Mouse (Mus musculus) MEL (cell line): Measurements from ENCODE around the gene Meiob.

ENCODE experiments used
- CTCF ChIP-seq, 3 experiments: IDR thresholded peaks in 2 of 3; conservative IDR thresholded peaks in 1 of 3; 2 replicates each; pipeline ENCODE4 v1.5.1; 2011 to 2012; ENCODE audit warnings: low read length in 3 of 3, low read depth in 2 of 3, mild to moderate bottlenecking in 2 of 3, improper control_type of control experiment in 1 of 3, inconsistent platforms in 1 of 3, mixed read lengths in 1 of 3, moderate library complexity in 1 of 3; ENCODE audit not compliant: control insufficient read depth in 1 of 3, insufficient read depth in 1 of 3, poor library complexity in 1 of 3, severe bottlenecking in 1 of 3
- HCFC1 ChIP-seq: IDR thresholded peaks from 2 replicates; pipeline ENCODE4 v1.6.1; 2012; ENCODE audit warnings: low read depth, mild to moderate bottlenecking, inconsistent platforms, low read length, improper control_type of control experiment, moderate library complexity
- KAT2A ChIP-seq: conservative IDR thresholded peaks from 2 replicates; pipeline ENCODE4 v1.6.1; 2012; ENCODE audit warnings: low read depth, low read length, improper control_type of control experiment, inconsistent platforms
- MYB ChIP-seq: IDR thresholded peaks from 2 replicates; pipeline ENCODE4 v1.6.1; 2011; ENCODE audit warnings: mild to moderate bottlenecking, low read depth, low read length, improper control_type of control experiment
- POLR2A ChIP-seq, 2 experiments: IDR thresholded peaks; 2 replicates each; pipeline ENCODE4 v1.6.1; 2011 to 2012; ENCODE audit warnings: low read length in 2 of 2, mild to moderate bottlenecking in 2 of 2, control low read depth in 1 of 2, improper control_type of control experiment in 1 of 2, low read depth in 1 of 2, moderate library complexity in 1 of 2; ENCODE audit not compliant: control insufficient read depth in 1 of 2, insufficient read depth in 1 of 2, poor library complexity in 1 of 2
- RAD21 ChIP-seq: IDR thresholded peaks from 2 replicates; pipeline ENCODE4 v1.6.1; 2011; ENCODE audit warnings: mild to moderate bottlenecking, low read depth, low read length, improper control_type of control experiment
- TAL1 ChIP-seq: IDR thresholded peaks from 2 replicates; pipeline ENCODE4 v1.6.1; 2012; ENCODE audit warnings: mild to moderate bottlenecking, inconsistent platforms, low read length, moderate library complexity, mixed read lengths
- USF1 ChIP-seq: IDR thresholded peaks from 2 replicates; pipeline ENCODE4 v1.6.1; 2014; ENCODE audit warnings: low read depth, mild to moderate bottlenecking, inconsistent platforms, low read length, improper control_type of control experiment, moderate library complexity
- ZC3H11A ChIP-seq: IDR thresholded peaks from 2 replicates; pipeline ENCODE4 v1.6.1; 2012; ENCODE audit warnings: low read depth, mild to moderate bottlenecking, inconsistent platforms, low read length, improper control_type of control experiment
- ZKSCAN1 ChIP-seq: IDR thresholded peaks from 2 replicates; pipeline ENCODE4 v1.6.1; 2012; ENCODE audit warnings: low read depth, mild to moderate bottlenecking, inconsistent platforms, low read length, improper control_type of control experiment, moderate library complexity

GRCm38 (mm10) chr17:24887291-24888080, 83.4 kb downstream of the Meiob start:
- TF ChIP-seq ZC3H11A (no peak), MYB (no peak), POLR2A (IDR thresholded peaks at IDR 0.05; ENCODE audit: control insufficient read depth in 1 of 2, insufficient read depth in 1 of 2, low read depth in 1 of 2, low read length in 2 of 2, poor library complexity in 1 of 2) (peak in 1 of 2 experiments; percentile 8; a peak in 1 of 4 replicates), RAD21 (no peak), CTCF (IDR thresholded peaks at IDR 0.05 in 2 of 3, conservative IDR thresholded peaks at IDR 0.05 in 1 of 3; ENCODE audit: control insufficient read depth in 1 of 3, insufficient read depth in 1 of 3, low read depth in 2 of 3, low read length in 3 of 3, poor library complexity in 1 of 3, severe bottlenecking in 1 of 3) (no peak), TAL1 (no peak), HCFC1 (no peak), ZKSCAN1 (no peak), USF1 (no peak), KAT2A (no peak)
